Mouse (Mus musculus) brain, embryonic 14.5 days (tissue): ENCODE measurements around the gene Cybb.

ENCODE experiments used
- CTCF ChIP-seq: fragments of 200-500 bp; IDR thresholded peaks from 2 replicates; pipeline ENCODE4 v1.5.1; 2012; ENCODE audit warnings: inconsistent platforms, mild to moderate bottlenecking, moderate library complexity, borderline replicate concordance; ENCODE audit not compliant: insufficient read depth, insufficient read length; ENCODE audit errors: extremely low read depth
- POLR2A ChIP-seq: fragments of 200-500 bp; IDR thresholded peaks from 2 replicates; pipeline ENCODE4 v1.6.1; 2012; ENCODE audit warnings: mild to moderate bottlenecking, inconsistent platforms, borderline replicate concordance; ENCODE audit not compliant: poor library complexity, insufficient read depth, insufficient read length, severe bottlenecking; ENCODE audit errors: extremely low read depth

DNA sequence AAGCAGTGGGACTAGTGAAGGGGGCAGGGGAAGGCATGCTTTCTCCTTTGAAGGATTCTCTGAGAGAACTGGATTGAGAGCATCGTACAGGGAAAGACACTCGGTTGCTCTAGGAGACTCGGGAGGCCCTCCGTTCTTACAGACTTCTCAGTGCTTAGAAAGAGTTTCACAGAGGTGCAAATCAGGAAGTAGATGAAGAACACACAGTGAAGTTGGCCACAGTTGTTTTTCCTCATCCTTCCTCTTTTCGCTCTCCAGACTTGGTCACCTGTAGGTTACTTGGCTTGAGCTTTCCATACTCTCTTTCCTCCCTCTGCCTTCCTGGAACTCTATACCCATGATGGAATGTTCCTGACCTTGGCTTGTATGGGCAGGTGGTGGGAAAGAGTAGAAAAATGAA is 35.2 kb downstream of the Cybb start:
- no peak for TF ChIP-seq CTCF
- no peak for TF ChIP-seq POLR2A
